In genomic region chr11:72469217-72469616, GRCm38 (mm10) we compare ENCODE assay signal across 8 mouse cellular contexts. TPM values are rescaled to one million over a fixed set of nuclear protein-coding genes. Genes with fewer than 3 reads are reported as not detected.
DNase-seq lines count a peak whose midpoint lies in the region; ATAC-seq and TF ChIP-seq lines count a peak whose summit lies in the region.

No protein-coding gene starts in this region.

- ATAC-seq in forebrain, embryonic 14.5 days = peak; percentile 70; the same call in 1 of the 2 replicates
- ATAC-seq in lung, postnatal 0 days = peak; percentile 72
- ATAC-seq in stomach, embryonic 16.5 days (ENCODE audit: insufficient read depth, low FRiP score) = peak; percentile 55

- 33% methylated on average over 5 of the region's 5 CpGs for WGBS in forebrain, embryonic 14.5 days
- WGBS in lung, postnatal 0 days = 13% methylated on average over 5 of the region's 5 CpGs
- WGBS in stomach, embryonic 16.5 days = 20% methylated on average over 5 of the region's 5 CpGs

- H3K4me3 ChIP-seq in forebrain, embryonic 14.5 days (ENCODE audit: low read depth, low read length) = no peak overlapping the region
- H3K4me3 ChIP-seq in lung, postnatal 0 days (ENCODE audit: low read depth, low read length) = no peak overlapping the region
- H3K4me3 ChIP-seq in stomach, embryonic 16.5 days (replicated peaks; ENCODE audit: low read length) = no peak overlapping the region

- H3K9me3 ChIP-seq in forebrain, embryonic 14.5 days (replicated peaks; ENCODE audit: control insufficient read depth, low read length) = no peaks in the 10 kb centered on the region
- no peaks in the 10 kb centered on the region for H3K9me3 ChIP-seq in lung, postnatal 0 days (ENCODE audit: low read length)
- no peaks in the 10 kb centered on the region for H3K9me3 ChIP-seq in stomach, embryonic 16.5 days (replicated peaks; ENCODE audit: control insufficient read depth, low read length)

- no peak overlapping the region for H3K27ac ChIP-seq in forebrain, embryonic 14.5 days (ENCODE audit: low read depth, low read length)
- peak overlapping the region; percentile 78 for H3K27ac ChIP-seq in lung, postnatal 0 days (ENCODE audit: low read length)
- H3K27ac ChIP-seq in stomach, embryonic 16.5 days (ENCODE audit: low read length) = peak overlapping the region; percentile 89

- peak; percentile 45 for DNase-seq in 3134 (ENCODE audit: extremely low read depth, insufficient read length, low spot score)
- DNase-seq in MN1 (ENCODE audit: low spot score) = peak; percentile 35
- DNase-seq in forebrain, embryonic 14.5 days (ENCODE audit: low spot score) = peak; percentile 71
- peak; percentile 78 for DNase-seq in heart, postnatal 25 days (ENCODE audit: low spot score)
- peak; percentile 88 to 89 for DNase-seq in kidney, postnatal 36 days
- peak; percentile 82 for DNase-seq in lung, postnatal 0 days (ENCODE audit: low spot score)
- no peak for DNase-seq in cerebellum, adult 9-11 months

- TF ChIP-seq EP300 in lung, postnatal 0 days (IDR thresholded peaks at IDR 0.05) = peak; percentile 81

- H3K9ac ChIP-seq in forebrain, embryonic 14.5 days (ENCODE audit: low read length) = no peak overlapping the region
- H3K9ac ChIP-seq in lung, postnatal 0 days (replicated peaks; ENCODE audit: low read depth) = no peak overlapping the region
- H3K9ac ChIP-seq in stomach, embryonic 16.5 days (ENCODE audit: low read length) = peak overlapping the region; percentile 14; the same call in 1 of the 2 replicates

- H3K4me1 ChIP-seq in forebrain, embryonic 14.5 days (ENCODE audit: control insufficient read depth, insufficient read depth, low read length) = peaks cover 6% of the 10 kb centered on the region; the same call in 1 of the 2 replicates
- peaks cover 43% of the 10 kb centered on the region for H3K4me1 ChIP-seq in lung, postnatal 0 days (ENCODE audit: insufficient read depth, low read depth, low read length)
- peaks cover 43% of the 10 kb centered on the region for H3K4me1 ChIP-seq in stomach, embryonic 16.5 days (ENCODE audit: control insufficient read depth, insufficient read depth, low read length)

- H3K4me2 ChIP-seq in forebrain, embryonic 14.5 days (ENCODE audit: low read length) = no peak overlapping the region
- H3K4me2 ChIP-seq in lung, postnatal 0 days (replicated peaks; ENCODE audit: low read depth, low read length) = no peak overlapping the region
- no peak overlapping the region for H3K4me2 ChIP-seq in stomach, embryonic 16.5 days (ENCODE audit: low read depth, low read length)

- no peaks in the 10 kb centered on the region for H3K36me3 ChIP-seq in forebrain, embryonic 14.5 days (ENCODE audit: control insufficient read depth, insufficient read depth, low read length)
- H3K36me3 ChIP-seq in lung, postnatal 0 days (ENCODE audit: insufficient read depth, low read length) = no peaks in the 10 kb centered on the region
- H3K36me3 ChIP-seq in stomach, embryonic 16.5 days (ENCODE audit: control insufficient read depth, insufficient read depth, low read length) = no peaks in the 10 kb centered on the region

- H3K27me3 ChIP-seq in forebrain, embryonic 14.5 days (replicated peaks; ENCODE audit: control insufficient read depth, insufficient read depth, low read length) = no peaks in the 10 kb centered on the region
- no peaks in the 10 kb centered on the region for H3K27me3 ChIP-seq in lung, postnatal 0 days (replicated peaks; ENCODE audit: insufficient read depth, low read length)
- no peaks in the 10 kb centered on the region for H3K27me3 ChIP-seq in stomach, embryonic 16.5 days (ENCODE audit: control insufficient read depth, insufficient read depth, low read length)

- 0 out of 2 replicates have a peak, but pooled peaks have one; percentile 3 for TF ChIP-seq CTCF in lung, postnatal 0 days (IDR thresholded peaks at IDR 0.05)

- intact Hi-C loops in heart, postnatal 25 days (cut with DNase I) = loop anchor here (5.0 kb wide), 1 partner anchor 48 kb away; no protein-coding TSS in a partner anchor

RNA-seq across cellular contexts. Expression of gene Spns2, which starts 20.5 kb away (rescaled TPM):
- polyA plus RNA-seq in forebrain, embryonic 14.5 days (2014; fragmentation: Nextera tagmentation; extraction: Ambion mirVana) = 4.6 and 5.8 TPM in 2 replicates
- 10 to 100 TPM in 1 of 2 experiments, 1 to 10 TPM in 1; 9.2 to 12.9 TPM for total RNA-seq in heart, postnatal 25 days (2021)
- polyA plus RNA-seq in lung, postnatal 0 days (2015; fragmentation: Nextera tagmentation; extraction: Ambion mirVana) = 11.1 and 12.2 TPM in 2 replicates
- 5.7 and 7.3 TPM in 2 replicates for polyA plus RNA-seq in stomach, embryonic 16.5 days (2015; fragmentation: Nextera tagmentation; extraction: Ambion mirVana)

RNA-seq across cellular contexts. Expression of gene Mybbp1a, which starts 28.1 kb away (rescaled TPM):
- 80.5 and 82.1 TPM in 2 replicates for polyA plus RNA-seq in forebrain, embryonic 14.5 days (2014; fragmentation: Nextera tagmentation; extraction: Ambion mirVana)
- total RNA-seq in heart, postnatal 25 days (2021) = 10 to 100 TPM; 40.9 to 42.8 TPM
- polyA plus RNA-seq in lung, postnatal 0 days (2015; fragmentation: Nextera tagmentation; extraction: Ambion mirVana) = 41.5 and 44.3 TPM in 2 replicates
- polyA plus RNA-seq in stomach, embryonic 16.5 days (2015; fragmentation: Nextera tagmentation; extraction: Ambion mirVana) = 117 and 133 TPM in 2 replicates

RNA-seq across cellular contexts. Expression of gene Ggt6, which starts 33.9 kb away (rescaled TPM):
- polyA plus RNA-seq in forebrain, embryonic 14.5 days (2014; fragmentation: Nextera tagmentation; extraction: Ambion mirVana) = not detected in 2 replicates
- total RNA-seq in heart, postnatal 25 days (2021) = under 1 TPM in 1 of 2 experiments, not detected in 1; 0.31 TPM
- 0.94 and 1.0 TPM in 2 replicates for polyA plus RNA-seq in lung, postnatal 0 days (2015; fragmentation: Nextera tagmentation; extraction: Ambion mirVana)
- polyA plus RNA-seq in stomach, embryonic 16.5 days (2015; fragmentation: Nextera tagmentation; extraction: Ambion mirVana) = 8.1 and 8.9 TPM in 2 replicates

RNA-seq across cellular contexts. Expression of gene Smtnl2, which starts 57.7 kb away (rescaled TPM):
- 1.4 and 1.6 TPM in 2 replicates for polyA plus RNA-seq in forebrain, embryonic 14.5 days (2014; fragmentation: Nextera tagmentation; extraction: Ambion mirVana)
- total RNA-seq in heart, postnatal 25 days (2021) = 10 to 100 TPM; 19.0 to 21.6 TPM
- 108 TPM in 2 replicates for polyA plus RNA-seq in lung, postnatal 0 days (2015; fragmentation: Nextera tagmentation; extraction: Ambion mirVana)
- 44.0 and 46.2 TPM in 2 replicates for polyA plus RNA-seq in stomach, embryonic 16.5 days (2015; fragmentation: Nextera tagmentation; extraction: Ambion mirVana)
